ENCODE assay signal across 9 mouse cellular contexts in the genomic region with DNA sequence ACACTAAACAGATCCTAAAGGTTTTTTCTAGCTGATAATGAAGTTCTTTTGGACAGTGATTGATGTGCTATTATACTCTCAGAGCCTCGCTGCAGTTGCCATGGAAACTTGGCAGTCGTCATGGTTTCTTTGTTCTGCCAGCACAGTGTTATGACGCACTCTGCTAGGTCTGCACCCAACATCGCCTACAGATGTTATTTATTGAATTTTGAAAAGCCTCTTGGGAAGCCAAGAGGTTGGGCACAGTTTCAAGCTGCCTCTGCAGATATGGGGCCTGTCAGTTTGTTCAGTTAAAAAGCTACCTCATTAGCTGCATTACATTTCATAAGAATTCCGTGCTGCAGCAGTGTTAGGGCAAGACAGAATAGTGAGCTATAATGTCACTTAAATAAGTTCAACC.
A peak's percentile ranks its signal among the peaks of the same experiment; 100 is the strongest.
DNase-seq lines count a peak whose midpoint lies in the region; ATAC-seq lines count a peak whose summit lies in the region.
"Had no signal": no experiment of that assay in that cellular context is flagged by ENCODE, and none has a peak within 500 bp of the region (broad histone marks: within the 10 kb centered on the region; RNA-seq: fewer than 3 reads in every experiment).

No protein-coding gene starts in this region.

- 60% methylated on average over 5 of the region's 5 CpGs for WGBS in heart, embryonic 10.5 days
- 17% methylated on average over 5 of the region's 5 CpGs for WGBS in intestine, embryonic 15.5 days
- WGBS in midbrain, embryonic 13.5 days = 4% methylated on average over 5 of the region's 5 CpGs
- WGBS in stomach, embryonic 15.5 days = 15% methylated on average over 5 of the region's 5 CpGs

- H3K27ac ChIP-seq in heart, embryonic 10.5 days = no peak overlapping the region
- H3K27ac ChIP-seq in intestine, embryonic 15.5 days = no peak overlapping the region
- peak overlapping the region; percentile 80 for H3K27ac ChIP-seq in midbrain, embryonic 13.5 days
- H3K27ac ChIP-seq in stomach, embryonic 15.5 days = no peak overlapping the region
- H3K27ac ChIP-seq: macrophage had no signal

- no peak overlapping the region for H3K9ac ChIP-seq in intestine, embryonic 15.5 days
- H3K9ac ChIP-seq in midbrain, embryonic 13.5 days (replicated peaks) = no peak overlapping the region
- no peak overlapping the region for H3K9ac ChIP-seq in stomach, embryonic 15.5 days

- H3K4me2 ChIP-seq in intestine, embryonic 15.5 days (replicated peaks) = no peak overlapping the region
- peak overlapping the region; percentile 9; the same call in 1 of the 2 replicates for H3K4me2 ChIP-seq in midbrain, embryonic 13.5 days (replicated peaks)
- no peak overlapping the region for H3K4me2 ChIP-seq in stomach, embryonic 15.5 days

- no peaks in the 10 kb centered on the region for H3K4me1 ChIP-seq in heart, embryonic 10.5 days
- H3K4me1 ChIP-seq in intestine, embryonic 15.5 days (replicated peaks) = 0 out of 2 replicates have a peak, but pooled peaks cover 4% of the 10 kb centered on the region
- H3K4me1 ChIP-seq in midbrain, embryonic 13.5 days (replicated peaks) = peaks cover 33% of the 10 kb centered on the region
- no peaks in the 10 kb centered on the region for H3K4me1 ChIP-seq in stomach, embryonic 15.5 days

- H3K36me3 ChIP-seq in heart, embryonic 10.5 days = peaks cover 10% of the 10 kb centered on the region; the same call in 1 of the 2 replicates
- no peaks in the 10 kb centered on the region for H3K36me3 ChIP-seq in intestine, embryonic 15.5 days
- H3K36me3 ChIP-seq in midbrain, embryonic 13.5 days = no peaks in the 10 kb centered on the region
- no peaks in the 10 kb centered on the region for H3K36me3 ChIP-seq in stomach, embryonic 15.5 days

- DNase-seq in heart, adult 18-20 months = peak; percentile 84 to 90
- DNase-seq in heart, embryonic 10.5 days (ENCODE audit: low spot score) = no peak
- DNase-seq in embryo, embryonic 11.5 days (ENCODE audit: low read depth, low spot score) = peak; percentile 67
- peak; percentile 72 for DNase-seq in gastrocnemius, postnatal 25 days
- DNase-seq in left cerebral cortex, adult 9 months (ENCODE audit: low spot score in 2 of 2) = peak; percentile 90

- no peaks in the 10 kb centered on the region for H3K9me3 ChIP-seq in heart, embryonic 10.5 days
- H3K9me3 ChIP-seq in intestine, embryonic 15.5 days = no peaks in the 10 kb centered on the region
- H3K9me3 ChIP-seq in midbrain, embryonic 13.5 days = no peaks in the 10 kb centered on the region
- no peaks in the 10 kb centered on the region for H3K9me3 ChIP-seq in stomach, embryonic 15.5 days

- no peaks in the 10 kb centered on the region for H3K27me3 ChIP-seq in heart, embryonic 10.5 days (ENCODE audit: insufficient read depth, poor library complexity, severe bottlenecking)
- no peaks in the 10 kb centered on the region for H3K27me3 ChIP-seq in intestine, embryonic 15.5 days (replicated peaks)
- H3K27me3 ChIP-seq in midbrain, embryonic 13.5 days = no peaks in the 10 kb centered on the region
- H3K27me3 ChIP-seq in stomach, embryonic 15.5 days (replicated peaks) = no peaks in the 10 kb centered on the region

- peak; percentile 83 for ATAC-seq in intestine, embryonic 15.5 days
- peak; percentile 98 for ATAC-seq in midbrain, embryonic 13.5 days
- ATAC-seq in stomach, embryonic 15.5 days (ENCODE audit: insufficient read depth, low FRiP score, low read depth) = peak; percentile 77; the same call in 1 of the 2 replicates

- no peak overlapping the region for H3K4me3 ChIP-seq in heart, embryonic 10.5 days
- no peak overlapping the region for H3K4me3 ChIP-seq in intestine, embryonic 15.5 days (replicated peaks)
- H3K4me3 ChIP-seq in midbrain, embryonic 13.5 days (replicated peaks) = no peak overlapping the region
- no peak overlapping the region for H3K4me3 ChIP-seq in stomach, embryonic 15.5 days (replicated peaks)
